Mouse (Mus musculus) kidney, adult 9 months (tissue): ENCODE data around the gene Supt5.
"Not testable (repeated sequence)": the region's sequence is repeated elsewhere in the genome, so short reads cannot be mapped to it uniquely, and the experiment has no call there.

Experiments used
- DNase-seq: peaks from one replicate; pipeline ENCODE4 v3.0.0; 2022

Gene Supt5

GRCm38 (mm10) chr7:28338108-28338998 is at the start of gene Supt5:
TSS of gene Supt5 (minus strand) at chr7:28338746.
- peak; percentile 98 for DNase-seq

- DNase-seq, result not testable (repeated sequence)
These were observed 48.8 kb upstream of the Supt5 start for GRCm38 (mm10) chr7:28387384-28387783.

GRCm38 (mm10) chr7:28386877-28387276 is 48.3 kb upstream of the Supt5 start:
- DNase-seq, result not testable (repeated sequence)

GRCm38 (mm10) chr7:28386462-28386861 is 47.9 kb upstream of the Supt5 start:
- peak; percentile 89 for DNase-seq

GRCm38 (mm10) chr7:28386007-28386406 is 47.5 kb upstream of the Supt5 start:
- peak; percentile 36 for DNase-seq

GRCm38 (mm10) chr7:28385196-28385595 is 46.6 kb upstream of the Supt5 start:
- no peak for DNase-seq

- DNase-seq, result no peak
These were observed 45.6 kb upstream of the Supt5 start for GRCm38 (mm10) chr7:28384162-28384561.

- DNase-seq, result no peak
These were observed 45.1 kb upstream of the Supt5 start for GRCm38 (mm10) chr7:28383606-28384005.

- DNase-seq, result peak; percentile 83
These were observed 44.4 kb upstream of the Supt5 start for GRCm38 (mm10) chr7:28382981-28383396.

GRCm38 (mm10) chr7:28382347-28382951 is 43.9 kb upstream of the Supt5 start:
- peak; percentile 35 for DNase-seq

GRCm38 (mm10) chr7:28381938-28382337 is 43.4 kb upstream of the Supt5 start:
- peak; percentile 94 for DNase-seq

- peak; percentile 78 for DNase-seq
These were observed 42.7 kb upstream of the Supt5 start for GRCm38 (mm10) chr7:28381017-28381790.

GRCm38 (mm10) chr7:28380237-28381016 is 41.9 kb upstream of the Supt5 start, which contains the start of gene Zfp36:
TSS of gene Zfp36 (minus strand) at chr7:28380253.
- DNase-seq, result peak; percentile 36

- peak; percentile 97 for DNase-seq
These were observed 40.5 kb upstream of the Supt5 start for GRCm38 (mm10) chr7:28378769-28379651.

- DNase-seq, result peak; percentile 91
These were observed 39.6 kb upstream of the Supt5 start for GRCm38 (mm10) chr7:28378066-28378690.

- DNase-seq, result peak; percentile 65
These were observed 38.9 kb upstream of the Supt5 start for GRCm38 (mm10) chr7:28377190-28378065.

- peak; percentile 95 for DNase-seq
These were observed 37.6 kb upstream of the Supt5 start for GRCm38 (mm10) chr7:28376011-28376771.

GRCm38 (mm10) chr7:28375176-28375921 is 36.8 kb upstream of the Supt5 start:
- peak; percentile 93 for DNase-seq
